ENCODE assay signal across 8 mouse cellular contexts in genomic region chr5:74126015-74126896, GRCm38 (mm10). TPM values are rescaled to one million over a fixed set of nuclear protein-coding genes. Genes with fewer than 3 reads are reported as not detected.
A peak's percentile ranks its signal among the peaks of the same experiment; 100 is the strongest.
DNase-seq lines count a peak whose midpoint lies in the region; ATAC-seq lines count a peak whose summit lies in the region.

No protein-coding gene starts in this region.

- peak; percentile 37 to 49 for DNase-seq in adrenal gland, adult 18-20 months (ENCODE audit: low spot score in 2 of 2)
- DNase-seq in cerebellum, postnatal 36 days: peak; percentile 65 to 67
- peak; percentile 16 to 29 for DNase-seq in frontal cortex, postnatal 25 days (ENCODE audit: low spot score in 2 of 2)
- DNase-seq in layer of hippocampus, postnatal 36 days: peak; percentile 26 to 54
- peak; percentile 79 for DNase-seq in lung, postnatal 14 days
- DNase-seq in retina, embryonic 14.5 days (ENCODE audit: low spot score): peak; percentile 80
- DNase-seq in thymus, postnatal 14 days: peak; percentile 80

- H3K4me3 ChIP-seq in hindbrain, embryonic 12.5 days: peak overlapping the region; percentile 31

- no peaks in the 10 kb centered on the region for H3K4me1 ChIP-seq in hindbrain, embryonic 12.5 days

- 0 out of 2 replicates have a peak, but pooled peaks cover 3% of the 10 kb centered on the region for H3K9me3 ChIP-seq in hindbrain, embryonic 12.5 days (replicated peaks)

- H3K27ac ChIP-seq in hindbrain, embryonic 12.5 days: no peak overlapping the region

- H3K4me2 ChIP-seq in hindbrain, embryonic 12.5 days (replicated peaks): peak overlapping the region; percentile 41

- H3K27me3 ChIP-seq in hindbrain, embryonic 12.5 days: no peaks in the 10 kb centered on the region

- H3K9ac ChIP-seq in hindbrain, embryonic 12.5 days: 0 out of 2 replicates have a peak overlapping the region, but pooled peaks have one; percentile 35

- 60% methylated on average over 32 of the region's 32 CpGs for WGBS in hindbrain, embryonic 12.5 days

- ATAC-seq in hindbrain, embryonic 12.5 days (ENCODE audit: low FRiP score): peak; percentile 88

- no peaks in the 10 kb centered on the region for H3K36me3 ChIP-seq in hindbrain, embryonic 12.5 days

RNA-seq across cellular contexts. Expression of gene Usp46, which starts 58.0 kb away (rescaled TPM):
- total RNA-seq in adrenal gland, adult 18-20 months (2021): 10 to 100 TPM; 25.8 to 26.9 TPM
- 36.9 and 44.9 TPM in 2 replicates for polyA plus RNA-seq in hindbrain, embryonic 12.5 days (2016; fragmentation: Nextera tagmentation; extraction: Ambion mirVana)
- 100 to 1,000 TPM; 129 to 137 TPM for total RNA-seq in layer of hippocampus, postnatal 36 days (2021)

Comparison
In these comparisons a context has a peak if more than half of its experiments do, and no peak if none do; other contexts are left out.
1. DNase-seq: peak in every context shown above with its lines; median percentile 80 in retina, embryonic 14.5 days; 80 in thymus, postnatal 14 days; 79 in lung, postnatal 14 days; 66 in cerebellum, postnatal 36 days; 43 in adrenal gland, adult 18-20 months; 40 in layer of hippocampus, postnatal 36 days; 22 in frontal cortex, postnatal 25 days.
2. RNA of gene Usp46, which starts 58.0 kb away (total RNA-seq): 129 to 137 TPM in layer of hippocampus, postnatal 36 days; 25.8 to 26.9 TPM in adrenal gland, adult 18-20 months; every median in the first group is over 4 times any median in the second.